Mouse (Mus musculus) olfactory bulb, adult 2 months (tissue): ENCODE measurements around the gene Tfpi. TPM values are rescaled to one million over a fixed set of nuclear protein-coding genes. Genes with fewer than 3 reads are reported as not detected.

Experiments used
- H3K27ac ChIP-seq: fragments of 200-500 bp; 2 replicates; pipeline ENCODE4 v1.5.1; 2012; ENCODE audit warnings: low read depth, low read length; ENCODE audit not compliant: insufficient read depth
- H3K4me1 ChIP-seq: fragments of 200-500 bp; 2 replicates; pipeline ENCODE4 v1.6.1; 2012; ENCODE audit warnings: low read length; ENCODE audit not compliant: control insufficient read depth, insufficient read depth
- H3K4me3 ChIP-seq: fragments of 200-500 bp; 2 replicates; pipeline ENCODE4 v1.5.1; 2012; ENCODE audit warnings: mild to moderate bottlenecking, low read depth, low read length, moderate library complexity; ENCODE audit not compliant: insufficient read depth
- CTCF ChIP-seq: fragments of 200-500 bp; IDR thresholded peaks from 2 replicates; pipeline ENCODE4 v1.5.1; 2012; ENCODE audit warnings: low read depth, mild to moderate bottlenecking, low read length, moderate library complexity; ENCODE audit not compliant: insufficient read depth
- POLR2A ChIP-seq: fragments of 200-500 bp; IDR thresholded peaks from 2 replicates; pipeline ENCODE4 v1.6.1; 2012; ENCODE audit warnings: mild to moderate bottlenecking, low read depth, low read length, moderate library complexity; ENCODE audit not compliant: insufficient read depth
- WGBS: fragments of 180-500 bp; shearing (Covaris S2); methylation state at CpG from one replicate; pipeline ENCODE4 v1.1.7; 2018; 5-methylcytosine and 5-hydroxymethylcytosine counted together
- polyA plus RNA-seq: library from polyadenylated mRNA; stranded (reverse); fragments of >200 nt; gene quantifications from 2 replicates; pipeline ENCODE4 v1.2.4, GENCODE M21; 2012; ENCODE audit warnings: low replicate concordance; ENCODE audit not compliant: missing spikeins, insufficient read depth, insufficient read length

Gene Tfpi
- not detected in 2 replicates for polyA plus RNA-seq

GRCm38 (mm10) chr2:84476577-84476976 lies at the start of gene Tfpi:
TSS of gene Tfpi (minus strand) at chr2:84476775.
- TF ChIP-seq CTCF, result no peak
- no peak for TF ChIP-seq POLR2A
- Histone ChIP-seq H3K4me3 (no peak within 1 kb of the TSS), H3K27ac (no peak within 1 kb of the TSS), H3K4me1 (no peaks in the 10 kb centered on the region)
- 77% methylated on average over 4 of the region's 4 CpGs for WGBS

GRCm38 (mm10) chr2:84526221-84526620 lies 49.6 kb upstream of the Tfpi start:
- 70% methylated on average over 7 of the region's 7 CpGs for WGBS
- Histone ChIP-seq H3K27ac (no peak overlapping the region), H3K4me1 (no peaks in the 10 kb centered on the region), H3K4me3 (no peak overlapping the region)
- TF ChIP-seq CTCF (no peak), POLR2A (no peak)

GRCm38 (mm10) chr2:84525806-84526205 lies 49.2 kb upstream of the Tfpi start:
- H3K4me3 ChIP-seq, result no peak overlapping the region
- no peaks in the 10 kb centered on the region for H3K4me1 ChIP-seq
- 77% methylated on average over 6 of the region's 6 CpGs for WGBS
- no peak for TF ChIP-seq POLR2A
- no peak for TF ChIP-seq CTCF
- no peak overlapping the region for H3K27ac ChIP-seq

- Histone ChIP-seq H3K27ac (no peak overlapping the region), H3K4me1 (no peaks in the 10 kb centered on the region), H3K4me3 (no peak overlapping the region)
- 94% methylated on average over 5 of the region's 5 CpGs for WGBS
- TF ChIP-seq CTCF, result no peak
- no peak for TF ChIP-seq POLR2A
Measured at GRCm38 (mm10) chr2:84525047-84525446, 48.5 kb upstream of the Tfpi start.

GRCm38 (mm10) chr2:84523994-84524393 lies 47.4 kb upstream of the Tfpi start:
- Histone ChIP-seq H3K27ac (no peak overlapping the region), H3K4me1 (no peaks in the 10 kb centered on the region), H3K4me3 (no peak overlapping the region)
- TF ChIP-seq POLR2A (no peak), CTCF (no peak)
- WGBS, result 86% methylated on average over 6 of the region's 6 CpGs

GRCm38 (mm10) chr2:84523103-84523865 lies 46.7 kb upstream of the Tfpi start:
- Histone ChIP-seq H3K4me3 (no peak overlapping the region), H3K27ac (no peak overlapping the region), H3K4me1 (no peaks in the 10 kb centered on the region)
- no peak for TF ChIP-seq POLR2A
- TF ChIP-seq CTCF, result no peak
- WGBS, result 83% methylated on average over 6 of the region's 6 CpGs

- 59% methylated on average over 12 of the region's 12 CpGs for WGBS
- no peaks in the 10 kb centered on the region for H3K4me1 ChIP-seq
- TF ChIP-seq CTCF (no peak), POLR2A (no peak)
- H3K4me3 ChIP-seq, result no peak overlapping the region
- H3K27ac ChIP-seq, result no peak overlapping the region
Measured at GRCm38 (mm10) chr2:84519514-84520067, 43.0 kb upstream of the Tfpi start.

- Histone ChIP-seq H3K4me3 (no peak overlapping the region), H3K27ac (no peak overlapping the region)
- WGBS, result 51% methylated on average over 5 of the region's 5 CpGs
Measured at GRCm38 (mm10) chr2:84518767-84519166, 42.2 kb upstream of the Tfpi start.

GRCm38 (mm10) chr2:84513281-84513680 lies 36.7 kb upstream of the Tfpi start:
- Histone ChIP-seq H3K4me3 (no peak overlapping the region), H3K27ac (no peak overlapping the region), H3K4me1 (no peaks in the 10 kb centered on the region)
- TF ChIP-seq CTCF, result no peak
- TF ChIP-seq POLR2A, result no peak
- WGBS, result 87% methylated on average over 3 of the region's 3 CpGs

More at GRCm38 (mm10) chr2:84518767-84519166, 42.2 kb upstream of the Tfpi start:
- no peak for TF ChIP-seq CTCF
- TF ChIP-seq POLR2A, result no peak
- no peaks in the 10 kb centered on the region for H3K4me1 ChIP-seq
